In the genomic region with DNA sequence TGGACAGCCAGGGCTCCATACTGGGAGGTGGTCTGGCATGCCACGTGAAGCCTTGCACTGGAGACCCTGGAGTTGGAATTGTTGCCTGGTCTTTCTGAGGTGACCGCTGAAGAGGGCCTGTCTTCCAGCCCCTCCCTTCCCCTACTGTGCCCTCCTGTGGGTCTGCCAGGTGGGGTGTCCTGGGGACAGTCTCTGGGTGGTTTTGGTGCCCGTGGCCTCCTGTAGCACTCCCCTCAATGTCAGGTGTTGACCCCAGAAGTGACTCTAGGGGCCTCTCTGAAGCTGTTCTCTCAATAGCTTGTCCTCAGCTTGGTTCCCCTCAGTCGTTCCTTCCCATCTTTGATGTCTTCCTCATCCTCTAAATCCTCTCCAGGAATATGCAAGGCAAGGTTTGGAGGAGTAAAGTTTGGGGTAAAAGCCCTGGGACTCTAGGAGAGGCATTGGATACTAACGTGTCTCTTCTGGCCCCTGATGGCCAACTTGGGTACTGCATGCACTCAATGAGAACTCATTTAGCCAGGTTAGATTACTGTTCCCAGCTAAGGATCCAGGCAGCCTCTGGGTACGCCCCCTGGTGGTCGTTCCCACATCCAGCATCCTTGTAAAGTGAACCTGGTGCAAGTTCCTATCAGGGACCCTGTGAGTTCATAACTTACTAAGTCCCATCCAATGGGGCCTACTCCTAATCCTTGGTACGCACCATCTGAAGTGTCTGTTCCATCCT, we compare ENCODE assay signal across 8 mouse cellular contexts.
A peak's percentile ranks its signal among the peaks of the same experiment; 100 is the strongest.
DNase-seq lines count a peak whose midpoint lies in the region; ATAC-seq and TF ChIP-seq lines count a peak whose summit lies in the region.

No protein-coding gene starts in this region.

- intact Hi-C loops in gastrocnemius, adult 2 months (cut with DNase I): loop anchor here (1.0 to 5.0 kb wide), 4 partner anchors 45 to 286 kb away; no protein-coding TSS in a partner anchor

- peak; percentile 100 for TF ChIP-seq CTCF in gastrocnemius, adult 2 months (IDR thresholded peaks at IDR 0.05)

- H3K4me3 ChIP-seq in gastrocnemius, adult 2 months: no peak overlapping the region

- no peak overlapping the region for H3K27ac ChIP-seq in gastrocnemius, adult 2 months

- DNase-seq in ZHBTc4 (ENCODE audit: low read depth, low spot score): peak; percentile 97
- DNase-seq in cerebellum, postnatal 4 days (ENCODE audit: low spot score in 2 of 2): peak; percentile 93 to 98
- DNase-seq in gastrocnemius, adult 2 months: peak; percentile 93
- peak; percentile 99 for DNase-seq in induced T-regulatory cell, adult 2 months (ENCODE audit: low read depth)
- DNase-seq in left cerebral cortex, adult 8-10 months (ENCODE audit: low spot score in 2 of 2): peak; percentile 84 to 93
- DNase-seq in right cerebral cortex, postnatal 14 days: peak; percentile 97
- peak; percentile 94 for DNase-seq in urinary bladder, postnatal 25 days (ENCODE audit: low spot score)

- ATAC-seq in megakaryocyte progenitor cell, adult 5-6 weeks (replicated peaks; ENCODE audit: poor library complexity): peak; percentile 97
